Mouse (Mus musculus): ENCODE measurements around the gene Tie1.

GRCm38 (mm10) chr4:118457345-118457975 is 32.4 kb downstream of the Tie1 start, which contains the start of gene Mpl:
- no peak for TF ChIP-seq NRF1 (IDR thresholded peaks at IDR 0.05; ENCODE audit: low read depth, low read length)
- no peak for TF ChIP-seq EP300 (IDR thresholded peaks at IDR 0.05; ENCODE audit: low read length)
- TF ChIP-seq JUND (conservative IDR thresholded peaks at IDR 0.05; ENCODE audit: low read depth, low read length), result no peak
- TF ChIP-seq POLR2A (IDR thresholded peaks at IDR 0.05; ENCODE audit: low read depth, low read length), result no peak
- no peak for TF ChIP-seq ZMIZ1 (IDR thresholded peaks at IDR 0.05; ENCODE audit: low read depth, low read length)
- TF ChIP-seq SMC3 (IDR thresholded peaks at IDR 0.05; ENCODE audit: low read depth, low read length), result no peak
- TF ChIP-seq CTCF (conservative IDR thresholded peaks at IDR 0.05 in 1 of 2, IDR thresholded peaks at IDR 0.05 in 1 of 2; ENCODE audit: low read depth in 2 of 2, low read length in 2 of 2), result no peak
- no peak for TF ChIP-seq MAZ (IDR thresholded peaks at IDR 0.05; ENCODE audit: low read depth, low read length)
- TF ChIP-seq ZC3H11A (IDR thresholded peaks at IDR 0.05; ENCODE audit: low read depth, low read length), result no peak
- no peak for TF ChIP-seq ZKSCAN1 (IDR thresholded peaks at IDR 0.05; ENCODE audit: borderline replicate concordance, low read depth, low read length)
- TF ChIP-seq PAX5 (IDR thresholded peaks at IDR 0.05; ENCODE audit: low read length), result no peak
- TF ChIP-seq USF2 (conservative IDR thresholded peaks at IDR 0.05; ENCODE audit: low read depth, low read length), result no peak
- no peak for TF ChIP-seq RAD21 (IDR thresholded peaks at IDR 0.05; ENCODE audit: low read depth, low read length)
